Mouse (Mus musculus): ENCODE measurements around the gene Gm5926. TPM values are rescaled to one million over a fixed set of nuclear protein-coding genes. Genes with fewer than 3 reads are reported as not detected.

Gene Gm5926
- polyA plus RNA-seq (2017; shearing (Covaris generic)), result not detected

GRCm38 (mm10) chrX:32650416-32650815 is at the start of gene Gm5926:
Gm5926 (plus strand) TSS chrX:32650716.

Other genes starting within 250 kb of the Gm5926 start
- gene Btbd35f1, start 90.7 kb upstream of the Gm5926 start, polyA plus RNA-seq (2017; shearing (Covaris generic)), result not detected
- not detected for gene Btbd35f21, start 75.4 kb downstream of the Gm5926 start, polyA plus RNA-seq (2017; shearing (Covaris generic))
- gene Btbd35f30, start 243.9 kb downstream of the Gm5926 start, polyA plus RNA-seq (2017; shearing (Covaris generic)), result not detected